Mouse (Mus musculus) G1E (cell line): ENCODE measurements around the gene Col13a1. TPM values are rescaled to one million over a fixed set of nuclear protein-coding genes. Genes with fewer than 3 reads are reported as not detected.

Experiments
- ATAC-seq: 2 replicates; pipeline ENCODE4 v1.8.0; 2016; ENCODE audit warnings: mild to moderate bottlenecking; ENCODE audit not compliant: insufficient number of reproducible peaks, poor library complexity, low FRiP score, severe bottlenecking; ENCODE audit errors: extremely low read depth
- DNase-seq: peaks from one replicate; pipeline ENCODE4 v3.0.0; 2012; ENCODE audit warnings: low spot score
- H3K27me3 ChIP-seq: 2 replicates; pipeline ENCODE4 v1.6.1; 2012; ENCODE audit warnings: mild to moderate bottlenecking, low read length, inconsistent platforms; ENCODE audit not compliant: insufficient read depth
- H3K36me3 ChIP-seq: replicated peaks from 2 replicates; pipeline ENCODE3; 2012; ENCODE audit warnings: mild to moderate bottlenecking, inconsistent platforms
- H3K4me1 ChIP-seq: 2 replicates; pipeline ENCODE4 v1.6.1; 2012; ENCODE audit warnings: low read depth, low read length, inconsistent platforms, mixed read lengths; ENCODE audit not compliant: insufficient read depth
- H3K4me3 ChIP-seq: 2 replicates; pipeline ENCODE4 v1.5.1; 2012; ENCODE audit warnings: low read depth, mild to moderate bottlenecking, inconsistent platforms, low read length, moderate library complexity, mixed read lengths
- H3K9me3 ChIP-seq: replicated peaks from 2 replicates; pipeline ENCODE4 v1.6.1; 2012; ENCODE audit warnings: inconsistent platforms
- CTCF ChIP-seq: IDR thresholded peaks from 2 replicates; pipeline ENCODE4 v1.5.1; 2012; ENCODE audit warnings: low read depth, low read length, inconsistent platforms, mixed read lengths
- GATA1 ChIP-seq: IDR thresholded peaks from 2 replicates; pipeline ENCODE4 v1.6.1; 2012; ENCODE audit warnings: borderline replicate concordance, low read length, inconsistent platforms, mixed read lengths
- GATA2 ChIP-seq: IDR thresholded peaks from 2 replicates; pipeline ENCODE4 v1.6.1; 2012; ENCODE audit warnings: low read depth, low read length, inconsistent platforms, borderline replicate concordance
- POLR2AphosphoS5 ChIP-seq: IDR thresholded peaks from 2 replicates; pipeline ENCODE4 v1.6.1; 2012; ENCODE audit warnings: low read depth, low read length, inconsistent platforms; ENCODE audit not compliant: insufficient replicate concordance
- TAL1 ChIP-seq: conservative IDR thresholded peaks from 2 replicates; pipeline ENCODE4 v1.6.1; 2012; ENCODE audit warnings: low read depth, low read length, inconsistent platforms, mixed read lengths
- polyA plus RNA-seq: library from polyadenylated mRNA; stranded (reverse); fragments of >175 nt; gene quantifications from 2 replicates; pipeline ENCODE4 v1.2.3, GENCODE M21; 2012
- total RNA-seq, 2 experiments: library from RNA; stranded (forward) in 1 of 2; stranded (reverse) in 1 of 2; fragments of 200-1000 nt in 1 of 2; fragments of >200 nt in 1 of 2; fragmentation: Nextera tagmentation in 1 of 2; gene quantifications; 2 replicates each; pipeline ENCODE4 v1.2.3; 2014 to 2017

Col13a1 gene
- total and polyA plus RNA-seq, 3 experiments = 0.05 TPM; not detected in 2

GRCm38 (mm10) chr10:61928725-61929651 lies 49.9 kb downstream of the Col13a1 start:
- no peak for ATAC-seq
- Histone ChIP-seq H3K4me1 (no peaks in the 10 kb centered on the region), H3K4me3 (no peak overlapping the region), H3K27me3 (no peaks in the 10 kb centered on the region), H3K36me3 (no peaks in the 10 kb centered on the region), H3K9me3 (no peaks in the 10 kb centered on the region)
- TF ChIP-seq CTCF (no peak), GATA2 (no peak), POLR2AphosphoS5 (no peak)
- DNase-seq = no peak

GRCm38 (mm10) chr10:61925691-61926090 lies 53.2 kb downstream of the Col13a1 start:
- TF ChIP-seq GATA1 (no peak), CTCF (no peak), GATA2 (no peak), POLR2AphosphoS5 (no peak), TAL1 (no peak)
- H3K9me3 ChIP-seq = no peaks in the 10 kb centered on the region
- no peaks in the 10 kb centered on the region for H3K4me1 ChIP-seq
- no peak for DNase-seq
- H3K36me3 ChIP-seq = no peaks in the 10 kb centered on the region
- H3K4me3 ChIP-seq = no peak overlapping the region
- no peak for ATAC-seq
- no peaks in the 10 kb centered on the region for H3K27me3 ChIP-seq

- H3K4me3 ChIP-seq = no peak overlapping the region
Measured at GRCm38 (mm10) chr10:61920655-61921365, 58.1 kb downstream of the Col13a1 start.

GRCm38 (mm10) chr10:61919924-61920654 lies 58.8 kb downstream of the Col13a1 start:
- Histone ChIP-seq H3K36me3 (no peaks in the 10 kb centered on the region), H3K27me3 (no peaks in the 10 kb centered on the region), H3K4me1 (no peaks in the 10 kb centered on the region), H3K4me3 (no peak overlapping the region), H3K9me3 (no peaks in the 10 kb centered on the region)
- no peak for DNase-seq
- ATAC-seq = no peak
- TF ChIP-seq GATA1 (no peak), POLR2AphosphoS5 (no peak), GATA2 (no peak), TAL1 (no peak), CTCF (no peak)

More at GRCm38 (mm10) chr10:61920655-61921365, 58.1 kb downstream of the Col13a1 start:
- DNase-seq = no peak
- H3K36me3 ChIP-seq = no peaks in the 10 kb centered on the region
- TF ChIP-seq TAL1 (no peak), POLR2AphosphoS5 (no peak), CTCF (no peak), GATA2 (no peak), GATA1 (no peak)
- H3K9me3 ChIP-seq = no peaks in the 10 kb centered on the region
- H3K4me1 ChIP-seq = no peaks in the 10 kb centered on the region
- no peaks in the 10 kb centered on the region for H3K27me3 ChIP-seq
- no peak for ATAC-seq

GRCm38 (mm10) chr10:61919496-61919895 lies 59.4 kb downstream of the Col13a1 start:
- Histone ChIP-seq H3K36me3 (no peaks in the 10 kb centered on the region), H3K27me3 (no peaks in the 10 kb centered on the region), H3K4me1 (no peaks in the 10 kb centered on the region), H3K9me3 (no peaks in the 10 kb centered on the region), H3K4me3 (no peak overlapping the region)
- DNase-seq (no peak), ATAC-seq (no peak)
- TF ChIP-seq POLR2AphosphoS5 = no peak
- no peak for TF ChIP-seq TAL1
- TF ChIP-seq GATA2 = no peak
- TF ChIP-seq CTCF = no peak
- TF ChIP-seq GATA1 = no peak

GRCm38 (mm10) chr10:61917066-61917465 lies 61.8 kb downstream of the Col13a1 start:
- no peaks in the 10 kb centered on the region for H3K9me3 ChIP-seq
- H3K4me3 ChIP-seq = no peak overlapping the region
- ATAC-seq = no peak
- no peaks in the 10 kb centered on the region for H3K27me3 ChIP-seq
- TF ChIP-seq CTCF (no peak), POLR2AphosphoS5 (no peak), TAL1 (no peak), GATA2 (no peak), GATA1 (no peak)
- H3K36me3 ChIP-seq = no peaks in the 10 kb centered on the region
- DNase-seq = no peak
- H3K4me1 ChIP-seq = no peaks in the 10 kb centered on the region
